Mouse (Mus musculus) neutrophil, adult 59 days (primary cell): ENCODE data around the gene Nmt1. TPM values are rescaled to one million over a fixed set of nuclear protein-coding genes. Genes with fewer than 3 reads are reported as not detected.

Experiments
- total RNA-seq, 2 experiments: library from RNA; stranded (reverse); gene quantifications; 1 replicate in 1 of 2; 2 replicates in 1 of 2; pipeline ENCODE4 v1.2.4; 2023

Nmt1 gene
- total RNA-seq: 10 to 100 TPM; 55.5 to 73.7 TPM

GRCm38 (mm10) chr11:103028176-103028891, at the start of gene Nmt1, which contains the start of gene Dcakd:
Nmt1 (plus strand) TSS chr11:103028190.
Dcakd (minus strand) TSS chr11:103028333.

GRCm38 (mm10) chr11:103101481-103101865, 73.5 kb downstream of the Nmt1 start, which contains the start of the genes Plcd3 and Acbd4:
Plcd3 (minus strand) TSS chr11:103101658.
Acbd4 (plus strand) TSS chr11:103101682.

GRCm38 (mm10) chr11:103116008-103116818, 88.2 kb downstream of the Nmt1 start, which contains the start of gene Hexim1:
Hexim1 (plus strand) TSS chr11:103116231.

Other genes with a start within 250 kb of the Nmt1 start
- gene Gjc1, start 208.5 kb upstream of the Nmt1 start, total RNA-seq: under 1 TPM in 1 of 2 experiments, not detected in 1; 0.16 TPM
- not detected for gene Higd1b, start 192.3 kb upstream of the Nmt1 start, total RNA-seq
- gene Eftud2, start 147.2 kb upstream of the Nmt1 start, total RNA-seq: 10 to 100 TPM; 57.7 to 64.3 TPM
- gene Ccdc103, start 147.0 kb upstream of the Nmt1 start, total RNA-seq: under 1 TPM in 1 of 2 experiments, not detected in 1; 0.33 TPM
- not detected for gene Fam187a, start 143.0 kb upstream of the Nmt1 start, total RNA-seq
- gene Gfap, start 127.3 kb upstream of the Nmt1 start, total RNA-seq: 1 to 10 TPM in 1 of 2 experiments, under 1 TPM in 1; 0.18 to 2.4 TPM
- 10 to 100 TPM; 30.0 to 31.3 TPM for gene Kif18b, start 103.1 kb upstream of the Nmt1 start, total RNA-seq
- not detected for gene C1ql1, start 81.5 kb upstream of the Nmt1 start, total RNA-seq
- 10 to 100 TPM; 21.8 to 25.4 TPM for gene Dcakd, start 143 bp downstream of the Nmt1 start, total RNA-seq
- 1 to 10 TPM in 1 of 2 experiments, under 1 TPM in 1; 0.29 to 1.0 TPM for gene Plcd3, start 73.5 kb downstream of the Nmt1 start, total RNA-seq
- gene Acbd4, start 73.5 kb downstream of the Nmt1 start, total RNA-seq: 10 to 100 TPM; 17.5 to 24.9 TPM
- gene Hexim1, start 88.0 kb downstream of the Nmt1 start, total RNA-seq: 10 to 100 TPM; 37.7 to 39.4 TPM
- 1 to 10 TPM; 1.0 to 2.0 TPM for gene Hexim2, start 104.2 kb downstream of the Nmt1 start, total RNA-seq
- 100 to 1,000 TPM; 653 to 657 TPM for gene Fmnl1, start 142.9 kb downstream of the Nmt1 start, total RNA-seq
- not detected for gene 1700023F06Rik, start 180.4 kb downstream of the Nmt1 start, total RNA-seq
- gene Spata32, start 190.2 kb downstream of the Nmt1 start, total RNA-seq: not detected
- 10 to 100 TPM; 31.1 to 33.7 TPM for gene Map3k14, start 239.3 kb downstream of the Nmt1 start, total RNA-seq